Mouse (Mus musculus) kidney, adult 2 months (tissue): ENCODE results near the gene Dars2.

Experiments used
- CTCF ChIP-seq: fragments of 200-500 bp; conservative IDR thresholded peaks from 2 replicates; pipeline ENCODE4 v1.5.1; 2011; ENCODE audit warnings: low read depth, mild to moderate bottlenecking, control low read depth, low read length, moderate library complexity, mixed read lengths; ENCODE audit not compliant: insufficient read depth, insufficient read length
- POLR2A ChIP-seq: fragments of 200-500 bp; IDR thresholded peaks from one replicate; pipeline ENCODE4 v1.6.1; 2011; ENCODE audit warnings: low read depth, low read length, control low read depth

DNA sequence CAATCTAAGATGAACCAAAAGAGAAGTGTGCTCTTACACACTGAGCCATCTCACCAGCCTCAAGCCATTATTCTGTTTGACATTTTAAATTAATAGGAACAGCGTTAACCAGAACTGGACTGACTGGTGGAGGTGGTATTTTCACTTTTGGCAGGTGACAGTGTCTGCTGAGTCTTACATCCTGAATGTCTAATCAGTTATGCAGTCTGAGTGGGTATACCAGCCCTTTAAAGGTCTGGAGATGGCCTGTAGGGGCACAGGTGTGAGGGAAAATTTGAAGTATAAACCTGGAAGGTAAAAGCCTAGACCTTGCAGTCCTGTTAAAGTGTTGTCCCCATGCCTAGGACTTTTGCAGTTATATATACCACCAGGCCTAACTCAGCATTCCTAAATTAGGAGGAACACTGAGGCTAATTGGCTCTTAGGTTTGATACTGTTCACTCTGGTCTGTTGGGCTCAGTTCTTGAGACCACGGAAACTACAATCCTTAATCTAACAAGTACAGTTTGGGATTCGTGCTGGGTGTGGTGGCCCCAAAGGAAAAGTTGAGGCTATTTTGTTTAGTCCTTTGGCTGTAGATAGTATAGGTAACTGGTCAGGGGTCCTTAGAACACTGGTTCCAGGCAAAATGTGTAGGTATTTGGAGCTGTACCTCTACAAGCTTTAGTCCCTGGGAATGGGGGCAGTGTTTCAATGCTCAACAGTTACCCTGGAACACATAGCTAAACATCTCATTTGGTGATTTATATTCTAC, 31.3 kb downstream of the Dars2 start:
- TF ChIP-seq CTCF (no peak), POLR2A (no peak)
